Mouse (Mus musculus) gastrocnemius, postnatal 10 days (tissue): ENCODE data around the gene Hsd17b11. TPM values are rescaled to one million over a fixed set of nuclear protein-coding genes. Genes with fewer than 3 reads are reported as not detected.
A peak's percentile ranks its signal among the peaks of the same experiment; 100 is the strongest.

Experiments
- DNase-seq: peaks from one replicate; pipeline ENCODE4 v3.0.0; 2021; ENCODE audit warnings: mixed read lengths
- long read RNA-seq, 2 experiments: library from polyadenylated mRNA; stranded (forward); transcript quantifications; one replicate each; pipeline ENCODE4 v2.0.0; 2021
- total RNA-seq, 2 experiments: library from RNA; stranded (reverse); gene quantifications; 2 replicates each; pipeline ENCODE4 v1.2.3; 2021

The Hsd17b11 gene
- 10 to 100 TPM; 15.4 to 17.7 TPM for total RNA-seq
- long read RNA-seq, experiment 1: 0 reads
- long read RNA-seq, experiment 2, partial matches to known transcripts: 0 of 1 reads
- long read RNA-seq, experiment 2, other reads (novel, unspliced or antisense): 0 of 1 reads

GRCm38 (mm10) chr5:104021597-104022378, at the start of gene Hsd17b11:
TSS of gene Hsd17b11 (minus strand) at chr5:104021919.
- peak; percentile 74 for DNase-seq

GRCm38 (mm10) chr5:104071048-104071447, 49.3 kb upstream of the Hsd17b11 start:
- DNase-seq: no peak

GRCm38 (mm10) chr5:104068751-104069150, 47.0 kb upstream of the Hsd17b11 start:
- no peak for DNase-seq

GRCm38 (mm10) chr5:104062773-104063551, 41.2 kb upstream of the Hsd17b11 start:
- DNase-seq: no peak

- no peak for DNase-seq
These were observed 40.4 kb upstream of the Hsd17b11 start for GRCm38 (mm10) chr5:104061936-104062772.

GRCm38 (mm10) chr5:104060429-104060828, 38.7 kb upstream of the Hsd17b11 start:
- DNase-seq: no peak

- no peak for DNase-seq
These were observed 37.9 kb upstream of the Hsd17b11 start for GRCm38 (mm10) chr5:104059628-104060027.

GRCm38 (mm10) chr5:104058021-104058420, 36.3 kb upstream of the Hsd17b11 start:
- peak; percentile 71 for DNase-seq

GRCm38 (mm10) chr5:104056295-104056694, 34.6 kb upstream of the Hsd17b11 start:
- no peak for DNase-seq

GRCm38 (mm10) chr5:104055816-104056215, 34.1 kb upstream of the Hsd17b11 start:
- no peak for DNase-seq

GRCm38 (mm10) chr5:104054938-104055337, 33.2 kb upstream of the Hsd17b11 start:
- no peak for DNase-seq

GRCm38 (mm10) chr5:104052956-104053355, 31.2 kb upstream of the Hsd17b11 start:
- no peak for DNase-seq

- no peak for DNase-seq
These were observed 26.4 kb upstream of the Hsd17b11 start for GRCm38 (mm10) chr5:104048139-104048538.

GRCm38 (mm10) chr5:104047200-104048105, 25.7 kb upstream of the Hsd17b11 start:
- DNase-seq: no peak

GRCm38 (mm10) chr5:104046256-104047199, 24.8 kb upstream of the Hsd17b11 start, which contains the start of gene Nudt9:
TSS of gene Nudt9 (plus strand) at chr5:104046306.
- DNase-seq: peak; percentile 95

- no peak for DNase-seq
These were observed 22.0 kb upstream of the Hsd17b11 start for GRCm38 (mm10) chr5:104043704-104044103.

GRCm38 (mm10) chr5:104042906-104043305, 21.2 kb upstream of the Hsd17b11 start:
- no peak for DNase-seq

GRCm38 (mm10) chr5:104039154-104039932, 17.6 kb upstream of the Hsd17b11 start:
- no peak for DNase-seq

GRCm38 (mm10) chr5:104036686-104037085, 15.0 kb upstream of the Hsd17b11 start:
- no peak for DNase-seq
